In the genomic region with DNA sequence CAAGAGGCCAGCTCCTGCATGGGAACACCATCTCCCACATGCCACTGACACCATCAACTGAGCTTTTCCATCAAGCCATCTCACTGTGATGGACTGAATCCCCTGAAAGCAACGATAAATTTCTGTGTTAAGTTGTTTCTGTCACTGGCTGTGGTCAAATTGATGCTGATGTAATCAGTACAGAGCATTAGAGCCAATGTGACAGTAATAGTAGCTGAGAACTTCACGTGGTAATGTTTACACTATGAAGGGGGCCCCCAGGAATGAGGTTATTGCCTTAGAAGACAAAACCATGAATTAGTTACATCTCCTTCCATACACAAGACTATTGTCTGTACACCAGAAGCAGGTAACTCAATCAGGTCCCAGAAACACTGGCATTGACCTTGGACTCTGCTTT, we compare ENCODE assay signal across 18 mouse cellular contexts.
DNase-seq lines count a peak whose midpoint lies in the region; ATAC-seq and TF ChIP-seq lines count a peak whose summit lies in the region.
"Had no signal": no experiment of that assay in that cellular context is flagged by ENCODE, and none has a peak within 500 bp of the region (broad histone marks: within the 10 kb centered on the region; RNA-seq: fewer than 3 reads in every experiment).

No protein-coding gene starts in this region.

- H3K4me2 ChIP-seq in CH12.LX (ENCODE audit: insufficient read depth, low read depth, poor library complexity, severe bottlenecking): peak overlapping the region; percentile 99
- H3K4me2 ChIP-seq in kidney, embryonic 14.5 days (replicated peaks; ENCODE audit: low read depth, low read length): no peak overlapping the region

- H3K4me1 ChIP-seq in CH12.LX (ENCODE audit: control insufficient read depth in 1 of 2, insufficient read depth in 2 of 2): peaks cover 4 to 31% of the 10 kb centered on the region in 2 experiments; a peak in 3 of 4 replicates
- no peaks in the 10 kb centered on the region for H3K4me1 ChIP-seq in kidney, embryonic 14.5 days (ENCODE audit: control insufficient read depth, insufficient read depth, low read length)

- no peak for ATAC-seq in kidney, embryonic 14.5 days (ENCODE audit: low FRiP score, low TSS enrichment)
- ATAC-seq: activated CD4-positive, CD25-positive, alpha-beta regulatory T cell, adult 4 months; CD4-positive, CD25-positive, alpha-beta regulatory T cell, adult 4 months; Patski had no signal

- no peak for TF ChIP-seq EP300 in CH12.LX (IDR thresholded peaks at IDR 0.05; ENCODE audit: low read length)

- DNase-seq in CH12.LX (ENCODE audit: extremely low read depth): peak; percentile 54
- DNase-seq: adrenal gland, adult 2 months; adrenal gland, adult 8-10 months; adrenal gland, postnatal 10 days; adrenal gland, postnatal 14 days; adrenal gland, postnatal 25 days; adrenal gland, postnatal 36 days; B cell, adult 2 months; cerebellum, adult 11 months; cerebellum, adult 11-12 months; cerebellum, adult 18-20 months; cerebellum, adult 2 months; cerebellum, adult 8-10 months had no signal

- no peaks in the 10 kb centered on the region for H3K9me3 ChIP-seq in CH12.LX (replicated peaks; ENCODE audit: low read length)
- no peaks in the 10 kb centered on the region for H3K9me3 ChIP-seq in kidney, embryonic 14.5 days (ENCODE audit: control insufficient read depth, low read length)
- H3K9me3 ChIP-seq: G1E had no signal

- peak; percentile 10; the same call in 1 of the 2 replicates for TF ChIP-seq POLR2A in CH12.LX (IDR thresholded peaks at IDR 0.05; ENCODE audit: low read depth, low read length)

- TF ChIP-seq CTCF in CH12.LX (conservative IDR thresholded peaks at IDR 0.05 in 1 of 2, IDR thresholded peaks at IDR 0.05 in 1 of 2; ENCODE audit: low read depth in 2 of 2, low read length in 2 of 2): no peak

- WGBS in kidney, embryonic 14.5 days: 63% methylated on average over 2 of the region's 2 CpGs

- in situ Hi-C loops in CH12.LX (cut with MboI; ENCODE audit: low pct_ligation_motif_present, low pct_unique_long_range_greater_than_20kb, low sequenced_read_pairs): loop anchor here (5.0 kb wide), 1 partner anchor 35 kb away; no protein-coding TSS in a partner anchor

- dilution Hi-C loops in CH12.LX (cut with MboI; ENCODE audit: extremely low pct_ligation_motif_present, extremely low pct_unique_long_range_greater_than_20kb, low sequenced_read_pairs): no loop called here

- no peak for TF ChIP-seq RAD21 in CH12.LX (IDR thresholded peaks at IDR 0.05; ENCODE audit: low read depth, low read length)

- peak overlapping the region; percentile 86 for H3K27ac ChIP-seq in CH12.LX (ENCODE audit: insufficient read depth, low read depth)
- no peak overlapping the region for H3K27ac ChIP-seq in kidney, embryonic 14.5 days (ENCODE audit: low read depth, low read length)

- peak overlapping the region; percentile 65 to 83 (median 66) for H3K4me3 ChIP-seq in CH12.LX (replicated peaks in 1 of 3; ENCODE audit: low read depth in 2 of 3, low read length in 2 of 3, poor library complexity in 1 of 3)
- H3K4me3 ChIP-seq in kidney, embryonic 14.5 days (ENCODE audit: low read length): no peak overlapping the region

- peak overlapping the region; percentile 93 for H3K9ac ChIP-seq in CH12.LX (ENCODE audit: insufficient read depth, low read depth)
- H3K9ac ChIP-seq in kidney, embryonic 14.5 days (ENCODE audit: low read depth, low read length): no peak overlapping the region

- peaks cover 0 to 10% of the 10 kb centered on the region in 2 experiments for H3K36me3 ChIP-seq in CH12.LX (replicated peaks in 1 of 2; ENCODE audit: control insufficient read depth in 1 of 2, insufficient read depth in 1 of 2, low read length in 1 of 2)
- H3K36me3 ChIP-seq in kidney, embryonic 14.5 days (ENCODE audit: control insufficient read depth, insufficient read depth, low read length): no peaks in the 10 kb centered on the region
- H3K36me3 ChIP-seq: G1E had no signal

- H3K27me3 ChIP-seq in CH12.LX (replicated peaks): no peaks in the 10 kb centered on the region
- no peaks in the 10 kb centered on the region for H3K27me3 ChIP-seq in kidney, embryonic 14.5 days (ENCODE audit: control insufficient read depth, insufficient read depth, low read length)
- H3K27me3 ChIP-seq: Patski had no signal

- peaks cover 27% of the 10 kb centered on the region for H3K79me2 ChIP-seq in CH12.LX (replicated peaks; ENCODE audit: control insufficient read depth, extremely low read depth, insufficient read depth, poor library complexity, severe bottlenecking)

TF ChIP-seq in CH12.LX, 34 proteins besides CTCF, POLR2A, EP300 and RAD21:
- TF ChIP-seq MAFK (IDR thresholded peaks at IDR 0.05; ENCODE audit: insufficient replicate concordance, low read length) (no peak), MAX (IDR thresholded peaks at IDR 0.05; ENCODE audit: low read length) (peak; percentile 61; the same call in 1 of the 2 replicates), MYC (IDR thresholded peaks at IDR 0.05; ENCODE audit: low read depth, low read length) (peak; percentile 22; the same call in 1 of the 2 replicates), MXI1 (IDR thresholded peaks at IDR 0.05; ENCODE audit: low read depth, low read length) (peak; percentile 84; the same call in 1 of the 2 replicates), ETS1 (conservative IDR thresholded peaks at IDR 0.05; ENCODE audit: low read depth, low read length) (peak; percentile 49; the same call in 1 of the 2 replicates), MEF2A (IDR thresholded peaks at IDR 0.05; ENCODE audit: borderline replicate concordance, low read depth, low read length) (no peak; the same call in 1 of the 2 replicates), BHLHE40 (IDR thresholded peaks at IDR 0.05; ENCODE audit: low read depth, low read length) (peak; percentile 51; the same call in 1 of the 2 replicates)
